Mouse (Mus musculus): Measurements from ENCODE around the gene Lpo.

DNA sequence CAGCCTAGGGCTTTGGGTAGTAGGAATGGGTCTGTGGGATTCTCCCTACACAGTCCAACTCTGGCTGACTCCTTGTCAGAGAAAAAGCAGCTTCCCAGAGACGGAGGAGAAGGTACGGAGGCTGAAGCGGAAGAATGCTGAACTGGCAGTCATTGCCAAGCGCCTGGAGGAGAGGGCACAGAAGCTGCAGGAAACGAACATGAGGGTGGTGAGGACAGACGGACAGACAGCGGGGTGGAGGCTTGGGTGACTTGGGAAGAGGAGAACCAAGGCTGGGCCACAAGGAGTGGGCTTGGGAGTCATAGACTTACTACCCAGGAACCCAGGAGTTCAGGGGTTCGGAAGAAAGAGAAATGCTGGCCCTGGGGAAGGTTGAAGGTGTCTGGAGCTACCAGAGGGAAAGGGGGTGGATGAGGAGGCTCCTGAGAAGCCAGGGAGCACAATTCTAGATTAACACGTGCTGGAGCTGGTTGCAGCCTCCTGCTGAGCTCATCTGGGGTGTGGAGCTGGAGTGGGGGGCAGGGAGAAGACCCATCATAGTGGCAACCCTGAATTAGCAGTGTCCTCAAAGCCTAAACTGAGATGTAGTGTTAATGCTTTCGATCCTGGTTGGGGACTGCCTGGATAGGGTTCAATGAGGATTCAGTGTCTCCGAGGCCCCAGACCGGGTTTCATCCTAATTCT, 65.2 kb downstream of the Lpo start:
- TF ChIP-seq CTCF (IDR thresholded peaks at IDR 0.05; ENCODE audit: extremely low read depth, insufficient read depth, low read length) (no peak), POLR2A (IDR thresholded peaks at IDR 0.05; ENCODE audit: extremely low read depth, insufficient read depth, low read length) (0 out of 2 replicates have a peak, but pooled peaks have one; percentile 3)
